Mouse (Mus musculus): ENCODE measurements around the gene R3hdm2. TPM values are rescaled to one million over a fixed set of nuclear protein-coding genes. Genes with fewer than 3 reads are reported as not detected.
A peak's percentile ranks its signal among the peaks of the same experiment; 100 is the strongest.

R3hdm2 gene
- polyA plus RNA-seq, 1 experiment = 70.7 TPM

DNA sequence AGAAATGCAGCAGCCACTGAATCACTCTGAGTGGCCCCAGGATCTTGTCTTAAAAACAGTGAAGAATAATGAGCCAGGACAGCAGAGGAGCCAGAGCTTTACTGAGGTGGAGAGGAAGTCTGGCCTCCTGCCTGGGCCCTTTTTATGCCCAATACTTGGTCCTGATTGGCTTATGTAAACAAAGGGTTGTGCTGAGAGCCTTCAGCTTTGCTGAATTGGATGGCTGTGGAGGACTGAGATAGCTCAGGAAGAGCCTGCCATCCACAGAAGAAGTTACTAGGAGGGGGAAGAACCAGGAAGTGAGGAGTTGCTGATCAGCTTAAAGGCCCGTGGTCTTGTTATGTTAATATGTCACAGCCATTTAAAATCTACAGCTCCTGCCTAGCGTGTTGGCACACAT lies 46.5 kb downstream of the R3hdm2 start:
- Histone ChIP-seq H3K27ac (replicated peaks; ENCODE audit: low read depth, low read length) (peak overlapping the region; percentile 58; the same call in 1 of the 2 replicates), H3K4me3 (ENCODE audit: insufficient read depth, low read depth, low read length) (no peak overlapping the region), H3K4me1 (ENCODE audit: control insufficient read depth, insufficient read depth, insufficient read length, low read length) (peaks cover 21% of the 10 kb centered on the region)

DNA sequence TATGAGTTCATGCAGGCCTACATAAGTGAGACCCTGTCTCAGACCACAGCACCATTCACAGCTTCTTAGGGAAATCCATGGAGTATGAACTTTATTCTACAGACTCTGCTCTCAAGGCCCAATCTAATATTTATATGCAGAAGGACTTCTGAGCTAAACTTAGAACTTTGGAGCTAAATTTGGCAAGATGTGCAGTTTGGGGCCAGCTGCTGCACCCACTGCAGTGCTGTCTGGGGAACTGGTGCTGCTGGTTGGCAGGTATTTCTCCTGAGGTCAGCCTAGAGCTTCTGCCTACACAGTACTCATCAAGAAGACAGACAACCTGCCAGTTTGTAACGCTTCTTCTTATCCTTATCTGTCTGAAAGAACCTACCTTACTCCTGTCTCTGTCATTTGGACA lies 47.0 kb downstream of the R3hdm2 start:
- Histone ChIP-seq H3K27ac (replicated peaks; ENCODE audit: low read depth, low read length) (peak overlapping the region; percentile 58; the same call in 1 of the 2 replicates), H3K4me3 (ENCODE audit: insufficient read depth, low read depth, low read length) (no peak overlapping the region), H3K4me1 (ENCODE audit: control insufficient read depth, insufficient read depth, insufficient read length, low read length) (peaks cover 21% of the 10 kb centered on the region)

DNA sequence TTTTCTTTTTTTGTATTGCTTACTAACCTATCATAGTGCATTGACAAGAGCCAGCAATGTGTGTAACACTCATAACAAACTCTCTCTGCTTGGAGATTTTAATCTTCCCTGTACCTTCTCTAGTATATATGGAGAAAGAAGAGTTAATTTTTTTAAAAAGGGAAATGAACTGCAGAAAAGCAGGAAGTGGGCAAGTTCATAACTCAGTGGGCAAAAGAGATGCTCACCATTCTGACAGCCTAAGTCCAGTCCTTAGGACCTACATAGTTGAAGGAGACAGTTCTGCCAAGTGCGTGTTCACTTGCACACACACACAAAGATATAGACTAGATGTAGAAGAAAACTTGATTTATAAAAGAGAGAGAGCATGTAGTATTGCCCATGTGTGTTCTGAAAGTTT lies 47.9 kb downstream of the R3hdm2 start:
- no peak overlapping the region for H3K27ac ChIP-seq (replicated peaks; ENCODE audit: low read depth, low read length)

DNA sequence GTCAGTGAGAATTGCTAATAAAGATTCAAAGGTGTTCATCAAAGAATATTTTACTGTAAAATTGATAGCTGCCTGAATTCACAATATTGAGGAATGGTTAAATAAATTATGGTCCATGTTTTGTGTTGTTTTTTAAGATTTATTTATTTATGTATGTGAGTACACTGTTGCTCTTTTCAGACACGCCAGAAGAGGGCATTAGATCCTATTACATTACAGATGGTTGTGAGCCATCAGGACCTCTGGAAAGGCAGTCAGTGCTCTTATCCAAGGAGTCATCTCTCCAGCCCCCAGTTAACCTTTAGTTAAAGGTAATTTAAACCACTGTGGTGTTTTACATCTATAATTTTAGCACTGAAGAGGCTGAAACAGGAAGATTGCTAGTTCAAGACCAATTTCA lies 49.4 kb downstream of the R3hdm2 start:
- H3K4me3 ChIP-seq (ENCODE audit: insufficient read depth, low read depth, low read length) = no peak overlapping the region
- peaks cover 21% of the 10 kb centered on the region for H3K4me1 ChIP-seq (ENCODE audit: control insufficient read depth, insufficient read depth, insufficient read length, low read length)
- no peak overlapping the region for H3K27ac ChIP-seq (replicated peaks; ENCODE audit: low read depth, low read length)

More for the DNA sequence above, 47.9 kb downstream of the R3hdm2 start:
- Histone ChIP-seq H3K4me3 (ENCODE audit: insufficient read depth, low read depth, low read length) (no peak overlapping the region), H3K4me1 (ENCODE audit: control insufficient read depth, insufficient read depth, insufficient read length, low read length) (peaks cover 21% of the 10 kb centered on the region)

DNA sequence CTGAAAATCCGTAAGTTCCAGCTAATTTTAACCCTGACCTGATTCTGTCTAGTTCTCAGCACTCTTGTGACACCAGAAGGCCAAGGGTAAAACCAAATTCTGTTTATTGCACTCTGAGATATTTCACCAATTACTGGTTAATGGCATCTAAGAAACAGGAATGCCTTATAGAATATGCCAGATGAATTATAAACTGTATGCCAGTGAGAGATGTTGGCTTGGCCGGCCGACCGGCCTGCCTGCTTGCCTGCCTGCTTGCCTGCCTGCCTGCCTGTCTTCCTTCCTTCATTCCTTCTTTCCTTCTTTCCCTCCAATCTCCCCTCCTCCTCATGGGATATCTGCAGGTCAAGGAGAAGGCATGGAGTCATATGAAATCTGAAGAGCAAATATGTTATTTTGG lies 52.3 kb downstream of the R3hdm2 start:
- Histone ChIP-seq H3K27ac (replicated peaks; ENCODE audit: low read depth, low read length) (no peak overlapping the region), H3K4me1 (ENCODE audit: control insufficient read depth, insufficient read depth, insufficient read length, low read length) (peaks cover 2% of the 10 kb centered on the region; the same call in 1 of the 2 replicates), H3K4me3 (ENCODE audit: insufficient read depth, low read depth, low read length) (no peak overlapping the region)

DNA sequence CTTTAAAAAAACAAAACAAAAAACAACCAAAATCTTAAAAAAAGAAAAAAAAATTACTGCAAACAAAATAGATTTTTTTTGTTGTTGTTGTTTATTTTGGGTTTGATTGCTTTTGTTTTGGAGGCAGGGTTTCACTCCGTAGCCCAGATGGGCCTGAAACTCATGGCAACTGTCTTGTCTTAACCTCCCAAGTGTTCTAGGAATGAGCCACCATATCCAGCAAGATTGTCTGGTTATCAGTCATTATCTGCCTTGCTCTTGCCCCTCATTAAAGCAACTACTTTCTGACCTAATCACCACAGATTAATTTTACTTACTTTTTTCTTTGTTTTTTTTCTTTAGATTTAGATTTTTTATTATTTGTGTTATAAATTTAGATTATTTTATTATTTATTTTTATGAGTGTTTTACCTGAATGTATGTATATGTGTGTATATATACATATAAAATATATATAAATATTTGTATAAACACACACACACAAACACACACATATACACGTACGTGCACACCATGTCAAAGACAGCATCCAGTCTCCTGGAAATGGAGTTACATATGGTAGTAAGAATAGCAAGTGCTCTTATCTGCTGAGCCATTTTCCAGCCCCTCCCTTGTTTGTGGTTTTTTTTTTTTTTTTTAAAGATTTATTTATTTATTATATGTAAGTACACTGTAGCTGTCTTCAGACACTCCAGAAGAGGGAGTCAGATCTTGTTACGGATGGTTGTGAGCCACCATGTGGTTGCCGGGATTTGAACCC lies 57.4 kb downstream of the R3hdm2 start:
- H3K4me3 ChIP-seq (ENCODE audit: insufficient read depth, low read depth, low read length) = no peak overlapping the region
- no peak overlapping the region for H3K27ac ChIP-seq (replicated peaks; ENCODE audit: low read depth, low read length)

DNA sequence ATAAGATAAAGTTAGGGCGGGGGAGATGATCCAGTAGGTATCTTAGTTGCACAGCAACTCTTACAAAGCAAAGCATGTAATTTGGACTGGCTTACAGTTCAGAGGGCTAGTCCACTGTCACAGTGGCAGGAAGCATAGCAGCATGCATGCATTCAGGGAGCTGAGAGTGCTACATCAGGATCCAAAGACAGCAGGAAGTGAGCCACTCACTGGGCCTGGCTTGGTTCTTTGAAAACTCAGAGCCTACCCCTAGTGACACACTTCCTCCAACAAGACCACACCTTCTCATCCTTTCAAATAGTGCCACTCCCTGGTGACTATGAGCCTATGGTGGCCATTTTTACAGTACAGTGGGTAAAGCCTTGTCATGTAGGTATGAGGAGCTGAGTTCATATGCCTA lies 73.6 kb downstream of the R3hdm2 start:
- H3K27ac ChIP-seq (replicated peaks; ENCODE audit: low read depth, low read length) = no peak overlapping the region
- no peak overlapping the region for H3K4me3 ChIP-seq (ENCODE audit: insufficient read depth, low read depth, low read length)
- no peaks in the 10 kb centered on the region for H3K4me1 ChIP-seq (ENCODE audit: control insufficient read depth, insufficient read depth, insufficient read length, low read length)

More for the DNA sequence above, 57.4 kb downstream of the R3hdm2 start:
- no peaks in the 10 kb centered on the region for H3K4me1 ChIP-seq (ENCODE audit: control insufficient read depth, insufficient read depth, insufficient read length, low read length)

DNA sequence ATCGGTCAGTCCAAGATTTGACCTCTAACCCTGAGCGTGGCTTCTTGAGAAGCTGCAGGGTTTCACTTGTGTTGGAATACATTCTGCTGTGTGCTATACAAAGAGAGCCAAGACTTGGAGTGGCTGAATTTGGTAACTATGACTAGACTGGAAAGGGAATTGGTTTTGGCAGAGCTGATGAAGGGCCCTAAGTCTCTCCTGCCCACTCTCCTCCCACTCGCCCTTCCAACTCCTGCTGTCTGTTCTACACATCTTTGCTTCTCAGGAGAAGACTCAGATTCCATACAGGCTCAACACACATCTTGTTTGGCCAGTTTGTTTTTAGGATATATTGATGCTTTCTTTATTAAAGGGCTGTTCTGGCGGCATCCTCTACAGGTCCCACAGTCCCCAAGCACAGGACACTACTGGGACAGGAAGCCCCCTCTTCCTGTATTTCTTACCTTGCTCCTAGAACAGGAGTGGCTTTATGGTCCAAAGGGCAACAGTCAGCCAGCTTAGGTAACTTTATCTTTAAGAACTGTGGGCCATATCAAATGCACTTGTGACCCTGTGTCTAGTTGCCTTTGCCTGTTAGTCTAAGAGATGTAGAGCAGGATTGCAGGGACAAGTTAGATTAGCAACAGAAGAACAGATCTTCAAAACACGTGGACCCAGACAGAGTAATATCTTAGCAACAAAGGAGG lies 82.4 kb downstream of the R3hdm2 start:
- Histone ChIP-seq H3K4me3 (ENCODE audit: insufficient read depth, low read depth, low read length) (no peak overlapping the region), H3K4me1 (ENCODE audit: control insufficient read depth, insufficient read depth, insufficient read length, low read length) (no peaks in the 10 kb centered on the region)

DNA sequence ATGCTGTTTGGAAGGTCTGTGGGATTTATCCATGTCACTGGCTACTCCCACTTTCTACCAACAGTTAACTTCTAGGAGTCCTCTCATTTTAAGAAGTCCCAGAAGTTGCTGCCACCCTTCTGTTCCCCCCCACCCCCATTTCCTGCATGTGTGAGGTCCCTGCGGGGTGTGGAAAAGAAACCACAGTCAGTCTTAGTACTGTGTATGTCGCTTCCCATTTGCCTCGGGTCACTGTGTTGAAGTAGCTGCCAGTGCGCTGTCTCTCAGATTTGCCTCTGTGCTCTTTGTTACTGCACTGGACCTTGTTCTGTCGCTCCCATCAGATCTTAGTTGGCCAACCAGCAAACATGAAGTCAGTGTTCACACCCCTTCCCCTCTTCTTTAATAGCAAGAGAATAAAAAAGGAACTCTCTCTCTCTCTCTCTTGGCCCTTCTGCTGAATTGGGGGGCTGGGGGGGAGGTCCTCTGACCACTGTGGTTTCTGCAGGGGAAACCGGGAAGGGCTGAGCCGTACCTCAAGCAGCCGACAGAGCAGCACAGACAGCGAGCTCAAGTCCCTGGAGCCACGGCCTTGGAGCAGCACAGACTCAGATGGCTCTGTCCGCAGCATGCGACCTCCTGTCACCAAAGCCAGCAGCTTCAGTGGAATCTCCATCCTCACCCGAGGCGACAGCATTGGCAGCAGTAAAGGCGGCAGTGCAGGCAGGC lies 91.3 kb downstream of the R3hdm2 start:
- Histone ChIP-seq H3K4me3 (ENCODE audit: insufficient read depth, low read depth, low read length) (no peak overlapping the region), H3K27ac (replicated peaks; ENCODE audit: low read depth, low read length) (no peak overlapping the region), H3K4me1 (ENCODE audit: control insufficient read depth, insufficient read depth, insufficient read length, low read length) (no peaks in the 10 kb centered on the region; the same call in 1 of the 2 replicates)

More for the DNA sequence above, 82.4 kb downstream of the R3hdm2 start:
- H3K27ac ChIP-seq (replicated peaks; ENCODE audit: low read depth, low read length) = no peak overlapping the region

DNA sequence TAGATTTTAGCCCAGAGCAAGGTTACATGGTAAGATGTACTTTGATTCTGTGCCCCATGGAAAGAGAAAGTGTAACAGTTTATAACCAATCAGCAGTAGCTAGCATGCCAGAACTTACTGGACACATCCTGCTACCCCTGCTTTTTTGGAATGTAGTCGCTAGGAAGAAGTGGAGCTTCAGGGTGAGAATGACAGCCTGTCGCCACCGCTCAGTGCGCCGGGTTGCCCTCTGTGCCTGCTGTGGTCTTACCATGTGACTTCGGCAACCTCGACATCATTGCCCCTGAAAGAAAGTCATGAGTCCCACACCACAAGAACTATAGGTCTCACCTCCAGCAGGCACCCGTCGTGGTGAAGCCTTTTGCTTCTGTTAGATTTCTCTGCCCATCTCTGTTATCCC lies 92.6 kb downstream of the R3hdm2 start:
- Histone ChIP-seq H3K4me1 (ENCODE audit: control insufficient read depth, insufficient read depth, insufficient read length, low read length) (no peaks in the 10 kb centered on the region; the same call in 1 of the 2 replicates), H3K4me3 (ENCODE audit: insufficient read depth, low read depth, low read length) (no peak overlapping the region), H3K27ac (replicated peaks; ENCODE audit: low read depth, low read length) (no peak overlapping the region)

DNA sequence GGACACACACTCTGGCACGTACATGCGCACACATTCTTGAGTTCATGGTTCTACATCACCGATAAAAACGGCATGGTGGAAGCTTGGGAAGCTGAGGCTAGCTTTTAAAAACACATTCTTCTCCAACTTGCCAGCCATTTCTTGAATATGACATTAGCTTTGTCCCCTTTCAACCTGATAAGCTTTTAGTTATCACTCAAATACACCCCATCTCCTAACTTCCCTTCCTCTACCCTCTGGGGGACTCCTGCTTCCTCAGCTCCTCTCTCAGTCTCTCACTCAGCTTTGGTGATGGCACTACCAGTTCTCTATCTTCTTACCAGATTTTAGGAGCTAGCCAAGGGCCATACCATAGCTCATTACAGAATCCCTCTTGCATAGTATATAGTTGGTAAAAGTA lies 95.0 kb downstream of the R3hdm2 start:
- no peaks in the 10 kb centered on the region; the same call in 1 of the 2 replicates for H3K4me1 ChIP-seq (ENCODE audit: control insufficient read depth, insufficient read depth, insufficient read length, low read length)
- no peak overlapping the region for H3K27ac ChIP-seq (replicated peaks; ENCODE audit: low read depth, low read length)
- H3K4me3 ChIP-seq (ENCODE audit: insufficient read depth, low read depth, low read length) = no peak overlapping the region

DNA sequence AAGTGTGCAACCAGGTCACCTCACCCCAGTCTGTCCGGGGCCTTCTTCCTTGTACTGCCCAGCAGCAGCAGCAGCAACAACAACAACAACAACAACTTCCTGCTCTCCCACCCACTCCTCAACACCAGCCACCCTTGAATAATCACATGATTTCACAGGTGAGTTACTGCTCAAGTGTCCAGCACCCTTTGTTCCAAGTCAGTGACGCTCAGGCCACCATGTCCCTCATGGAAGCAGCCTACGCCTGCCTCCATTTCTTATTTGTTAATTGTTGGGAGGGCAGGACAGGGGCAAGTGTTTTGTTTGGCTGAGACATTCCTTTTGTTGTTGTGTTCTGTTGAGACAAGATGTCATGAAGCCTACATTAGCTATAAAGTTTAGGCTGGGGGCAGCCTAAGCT lies 96.4 kb downstream of the R3hdm2 start:
- H3K4me1 ChIP-seq (ENCODE audit: control insufficient read depth, insufficient read depth, insufficient read length, low read length) = no peaks in the 10 kb centered on the region; the same call in 1 of the 2 replicates
- H3K4me3 ChIP-seq (ENCODE audit: insufficient read depth, low read depth, low read length) = no peak overlapping the region
- H3K27ac ChIP-seq (replicated peaks; ENCODE audit: low read depth, low read length) = no peak overlapping the region

DNA sequence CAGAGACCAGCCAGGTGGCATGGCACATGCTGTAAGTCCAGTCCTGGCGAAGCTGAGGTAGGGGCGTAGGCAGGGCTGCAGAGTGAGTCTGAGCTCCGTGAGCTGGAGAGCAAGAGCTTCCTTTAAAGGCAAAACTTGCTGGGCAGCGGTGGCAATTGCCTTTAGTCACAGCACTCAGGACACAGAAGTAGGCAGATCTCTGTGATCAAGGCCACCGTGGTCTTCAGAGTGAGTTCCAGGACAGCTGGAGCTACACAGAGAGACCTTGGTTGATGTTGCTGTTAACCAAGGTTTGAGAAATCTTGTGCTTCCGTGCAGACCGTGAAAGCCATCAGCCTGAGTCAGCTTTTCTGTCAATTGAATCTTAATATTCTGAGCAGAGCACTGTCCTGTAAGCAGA lies 97.2 kb downstream of the R3hdm2 start:
- H3K4me1 ChIP-seq (ENCODE audit: control insufficient read depth, insufficient read depth, insufficient read length, low read length) = no peaks in the 10 kb centered on the region
- H3K27ac ChIP-seq (replicated peaks; ENCODE audit: low read depth, low read length) = no peak overlapping the region
- no peak overlapping the region for H3K4me3 ChIP-seq (ENCODE audit: insufficient read depth, low read depth, low read length)

DNA sequence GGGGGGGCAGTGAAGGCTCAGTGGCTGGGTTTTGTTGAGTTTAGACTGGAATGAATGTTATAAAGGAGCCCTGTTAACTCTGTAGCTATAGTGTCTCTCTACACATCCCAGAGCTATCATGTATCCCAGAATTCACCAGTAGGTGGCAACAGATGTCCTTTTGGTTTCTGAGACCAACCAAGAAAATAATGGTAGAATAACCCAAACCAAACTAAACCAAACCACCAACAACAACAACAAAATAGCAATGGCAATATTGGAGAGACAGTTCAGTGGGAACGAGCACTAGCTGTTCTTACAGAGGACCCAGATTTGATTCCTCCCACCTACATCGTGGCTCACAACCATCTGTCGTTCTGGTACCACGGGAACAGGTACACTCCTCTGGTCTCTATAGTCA lies 99.0 kb downstream of the R3hdm2 start:
- Histone ChIP-seq H3K4me3 (ENCODE audit: insufficient read depth, low read depth, low read length) (no peak overlapping the region), H3K4me1 (ENCODE audit: control insufficient read depth, insufficient read depth, insufficient read length, low read length) (no peaks in the 10 kb centered on the region), H3K27ac (replicated peaks; ENCODE audit: low read depth, low read length) (no peak overlapping the region)
